Mouse (Mus musculus) stomach, postnatal 0 days (tissue): ENCODE measurements around the gene Shd.

ENCODE experiments used
- CTCF ChIP-seq: IDR thresholded peaks from 2 replicates; pipeline ENCODE4 v1.5.1; 2016; ENCODE audit warnings: antibody characterized with exemption, low read depth, mild to moderate bottlenecking, moderate library complexity
- EP300 ChIP-seq: optimal IDR thresholded peaks from 2 replicates; pipeline ENCODE3; 2016; ENCODE audit warnings: antibody characterized with exemption

DNA sequence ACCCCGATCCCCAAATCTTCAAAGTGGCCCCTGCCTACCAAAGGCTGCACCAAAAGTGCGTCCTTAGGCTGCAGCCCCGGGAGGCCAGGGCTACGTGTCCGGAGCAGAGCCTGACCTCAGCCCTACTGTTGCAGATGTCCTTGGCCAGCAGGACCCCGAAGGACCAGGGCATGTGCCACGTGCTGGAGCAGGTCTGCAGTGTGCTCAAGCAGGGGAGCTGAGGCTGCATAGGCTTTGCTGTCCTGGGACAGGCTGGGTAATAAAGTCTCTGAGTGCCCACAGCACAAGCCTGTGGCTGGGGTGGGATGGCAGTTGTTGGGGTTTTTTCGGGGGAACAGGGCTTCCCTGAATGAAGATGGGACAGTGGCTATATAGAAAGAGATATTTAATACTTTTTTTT, 46.1 kb downstream of the Shd start:
- TF ChIP-seq CTCF (no peak), EP300 (no peak)
